Mouse (Mus musculus) MEL-GATA-1-ER (cell line): ENCODE measurements around the gene Hinfp.
"Not testable (repeated sequence)": the region's sequence is repeated elsewhere in the genome, so short reads cannot be mapped to it uniquely, and the experiment has no call there.

Experiments used
- DNase-seq: peaks from one replicate; pipeline ENCODE4 v3.0.0-alpha.2; 2012; ENCODE audit warnings: low read depth; ENCODE audit errors: extremely low read depth

Hinfp gene

DNA sequence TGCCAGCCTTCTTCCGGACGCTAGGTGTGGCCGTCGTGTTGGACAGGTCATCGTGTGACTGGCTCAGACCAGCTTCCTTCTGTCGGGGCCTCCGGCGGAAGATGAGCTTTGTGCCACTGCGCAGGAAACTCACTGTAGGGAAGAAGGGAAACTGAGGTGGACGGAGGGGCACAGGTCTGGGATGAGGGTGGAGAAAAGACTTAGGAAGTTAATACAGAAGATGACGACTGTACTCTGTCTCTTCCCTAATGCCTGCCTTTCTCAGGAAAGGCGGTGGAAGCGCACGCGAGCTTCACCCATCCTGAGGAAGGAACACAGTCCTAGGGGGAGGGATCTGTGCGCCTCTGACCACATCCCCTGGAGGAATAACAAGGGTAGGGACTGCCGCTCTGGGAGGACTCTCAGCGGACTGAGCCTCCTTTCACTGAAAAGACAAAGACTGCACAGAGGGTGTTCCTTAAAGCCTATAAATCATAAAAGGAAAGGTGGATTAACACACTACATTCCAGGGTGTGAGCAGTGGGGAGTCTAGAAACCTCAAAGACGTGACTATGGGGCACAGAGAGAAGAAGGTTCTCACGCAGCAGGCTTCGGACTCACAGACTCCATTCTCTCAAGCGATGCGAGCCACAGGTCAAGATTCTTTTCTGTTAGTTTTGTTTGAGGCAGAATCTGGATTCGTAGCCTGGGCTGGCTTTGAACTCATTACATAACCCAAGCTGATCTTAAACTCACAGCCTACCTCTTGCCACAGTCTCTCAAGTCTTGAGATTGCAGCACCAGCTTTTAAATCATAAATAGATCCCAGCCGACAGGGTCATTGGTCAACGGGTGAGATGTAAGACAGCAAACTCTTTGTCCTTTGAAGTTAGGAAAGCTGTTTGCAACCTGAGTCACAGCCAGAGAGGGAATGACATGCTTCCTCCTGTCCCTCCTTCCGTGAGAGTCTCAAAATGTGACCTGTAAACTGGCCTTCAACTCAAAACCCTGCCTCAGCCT, 6.0 kb upstream of the Hinfp start:
- no peak for DNase-seq

DNA sequence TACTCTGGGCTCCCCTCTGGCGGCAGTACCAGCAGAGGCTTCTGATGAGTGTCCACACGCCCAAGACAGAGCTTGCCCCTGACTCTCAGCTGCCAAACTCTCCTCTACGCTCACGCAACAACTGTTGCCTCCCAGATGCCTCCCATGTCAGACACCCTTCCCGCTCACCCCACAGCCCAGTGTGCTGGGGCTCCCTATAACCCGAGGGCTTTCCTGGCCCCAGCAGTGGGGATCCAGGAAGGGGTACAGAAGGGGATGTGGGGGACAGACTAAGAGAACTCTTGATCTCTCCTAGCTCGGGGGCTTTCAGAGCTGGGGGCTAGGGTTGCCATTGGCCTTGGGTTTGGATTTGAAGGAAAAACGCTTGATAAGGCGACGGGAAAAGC, 5.3 kb upstream of the Hinfp start:
- no peak for DNase-seq

DNA sequence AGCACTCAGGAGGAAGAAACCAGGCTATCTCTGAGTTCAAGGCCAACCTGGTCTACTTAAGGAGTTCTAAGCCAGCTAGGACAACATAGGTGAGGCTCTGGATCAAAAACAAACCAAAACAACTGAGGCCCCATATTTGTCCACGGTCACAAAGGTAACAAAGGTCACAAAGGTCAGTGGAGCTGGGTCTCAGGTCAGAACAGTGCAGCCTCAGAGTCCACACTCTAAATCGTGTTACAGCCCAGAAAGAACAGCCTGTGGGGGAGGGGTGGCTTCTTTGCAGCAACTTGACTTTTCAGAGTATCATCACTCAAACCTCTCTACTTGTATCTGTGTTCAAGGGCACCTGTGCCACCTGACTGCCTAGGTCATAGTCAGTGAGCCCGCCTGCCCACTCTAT, 4.3 kb upstream of the Hinfp start:
- no peak for DNase-seq

DNA sequence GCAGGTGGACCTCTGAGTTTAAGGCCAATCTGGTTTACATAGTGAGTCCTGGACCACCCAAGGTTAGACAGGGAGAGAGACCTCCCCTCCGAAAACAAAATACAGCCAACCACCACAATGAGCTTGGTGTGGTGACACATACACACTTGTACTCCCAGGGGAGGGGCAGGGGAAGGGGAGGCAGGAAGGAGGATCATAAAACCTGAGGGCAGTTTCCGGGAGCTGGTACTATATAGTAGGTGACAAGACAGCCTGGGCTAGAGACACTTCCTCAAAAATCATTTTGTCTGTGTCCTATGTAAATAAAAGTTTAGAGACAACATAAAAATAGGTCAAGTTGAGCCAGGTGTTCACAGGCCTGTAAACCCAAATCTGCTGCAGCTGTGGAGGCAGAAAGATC, 1.8 kb upstream of the Hinfp start:
- no peak for DNase-seq

DNA sequence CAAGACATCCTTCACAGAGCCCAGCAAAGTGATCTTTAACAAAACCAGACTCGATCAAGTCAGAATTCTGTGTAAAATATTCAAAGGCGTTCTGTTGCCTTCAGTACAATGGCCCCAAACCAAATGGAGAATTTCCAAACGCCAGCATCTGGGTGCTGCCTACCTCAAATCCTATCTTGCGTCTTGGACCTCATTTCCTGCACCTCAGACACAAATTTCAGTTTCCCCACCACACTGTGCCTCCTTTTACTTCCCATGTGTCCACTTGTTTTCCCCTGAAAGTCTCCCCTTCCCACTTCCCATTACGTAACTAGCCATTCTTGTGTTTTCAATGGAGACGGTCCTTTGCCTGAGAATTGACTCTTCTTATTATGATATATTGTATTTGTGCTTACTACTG, 1.1 kb upstream of the Hinfp start:
- no peak for DNase-seq

DNA sequence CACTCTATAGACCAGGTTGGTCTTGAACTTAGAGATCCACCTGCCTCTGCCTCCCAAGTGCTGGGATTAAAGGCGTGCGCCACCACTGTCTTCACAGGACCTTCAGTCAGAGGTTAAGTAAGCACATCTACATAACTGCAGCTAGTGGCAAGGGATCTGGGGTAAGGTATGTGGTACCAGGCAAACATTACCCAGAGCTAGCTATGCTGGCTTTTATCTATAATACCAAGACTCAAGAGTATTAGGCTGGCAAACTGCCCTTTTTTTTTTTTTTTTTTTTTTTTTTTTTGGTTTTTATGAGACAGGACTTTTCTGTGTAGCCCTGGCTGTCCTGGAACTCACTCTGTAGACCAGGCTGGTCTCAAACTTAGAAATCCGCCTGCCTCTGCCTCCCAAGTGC, 5.5 kb downstream of the Hinfp start:
- DNase-seq, result not testable (repeated sequence)

DNA sequence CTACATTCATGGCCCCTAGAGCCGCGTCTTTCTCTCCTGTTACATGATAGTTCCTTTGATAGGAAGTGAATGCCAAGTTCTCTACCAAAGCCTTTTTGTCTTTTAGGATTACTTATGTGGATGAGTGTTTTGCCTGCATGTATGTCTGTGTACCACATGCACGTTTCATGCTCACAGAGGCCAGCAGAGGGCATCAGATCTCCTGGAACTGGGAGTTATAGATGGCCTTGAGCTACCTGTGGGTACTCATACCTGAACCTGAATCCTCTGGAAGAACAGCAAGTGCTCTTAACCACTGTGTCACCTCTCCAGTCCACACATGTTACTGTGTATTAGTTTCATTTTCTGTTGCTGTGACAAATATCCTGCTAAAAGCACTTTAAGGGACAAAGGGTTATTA, 13.0 kb downstream of the Hinfp start:
- no peak for DNase-seq

DNA sequence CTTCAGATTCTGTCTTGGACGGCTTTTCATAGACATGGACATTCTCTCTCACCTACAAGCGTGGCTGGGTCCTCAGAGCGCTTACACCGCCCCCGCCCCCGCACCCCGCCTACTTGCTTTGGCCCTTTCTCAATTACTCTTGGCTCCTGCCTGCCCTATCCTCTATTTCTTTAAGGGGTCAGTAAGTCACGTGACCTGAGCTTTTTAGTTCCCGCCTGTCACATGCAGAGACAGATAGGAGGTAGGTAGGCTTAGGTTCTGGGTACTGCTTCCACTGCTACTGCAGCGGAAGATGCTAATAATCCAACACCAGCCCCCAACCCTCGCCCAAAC, 16.5 kb downstream of the Hinfp start:
- DNase-seq, result peak; percentile 54

DNA sequence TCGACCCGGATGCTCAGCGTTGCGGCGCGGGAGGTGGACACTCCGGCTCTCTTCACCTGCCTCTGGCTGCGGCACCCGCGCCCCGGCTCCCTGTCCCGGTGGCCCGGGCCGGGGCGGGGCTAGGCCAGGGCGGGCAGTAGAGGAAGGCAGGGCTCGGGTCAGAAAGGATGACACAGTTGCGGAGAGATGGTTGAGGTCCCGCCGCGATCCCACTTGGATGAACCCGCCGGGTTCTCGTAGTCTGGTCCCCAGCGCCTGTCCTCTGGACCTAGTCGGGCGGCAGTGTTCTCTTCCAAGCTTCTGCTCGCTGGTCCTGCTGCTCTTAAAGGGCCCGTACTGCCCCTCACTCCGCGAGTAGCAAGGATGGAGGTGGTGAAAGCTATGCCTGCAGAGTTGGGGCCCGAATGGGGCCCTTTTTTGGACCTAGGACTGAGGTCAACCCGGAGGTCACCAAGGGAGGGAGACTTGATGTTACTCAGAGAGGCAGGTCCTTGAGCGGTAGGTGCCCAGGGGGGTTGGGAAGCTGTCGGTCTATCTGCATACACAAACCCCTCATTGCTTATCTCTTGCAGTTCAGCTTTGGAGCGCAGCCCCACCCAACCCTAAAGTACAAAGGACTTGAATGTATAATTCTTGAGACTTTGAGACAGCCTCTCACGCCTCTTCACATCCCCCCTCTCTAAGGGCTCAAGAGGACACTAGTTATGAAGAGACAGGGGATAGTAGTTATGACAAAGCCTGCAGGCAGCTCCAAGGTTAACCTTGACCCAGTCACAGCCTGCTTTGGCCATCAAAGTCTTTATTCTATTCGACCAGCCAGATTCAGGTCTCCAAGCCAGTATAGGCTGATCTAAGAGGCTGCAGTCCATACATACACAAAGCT, 17.2 kb downstream of the Hinfp start, which contains the start of gene Abcg4:
Gene Abcg4, minus strand, starts transcription at position 540 of the 883 bp plus-strand sequence.
- DNase-seq, result peak; percentile 90

DNA sequence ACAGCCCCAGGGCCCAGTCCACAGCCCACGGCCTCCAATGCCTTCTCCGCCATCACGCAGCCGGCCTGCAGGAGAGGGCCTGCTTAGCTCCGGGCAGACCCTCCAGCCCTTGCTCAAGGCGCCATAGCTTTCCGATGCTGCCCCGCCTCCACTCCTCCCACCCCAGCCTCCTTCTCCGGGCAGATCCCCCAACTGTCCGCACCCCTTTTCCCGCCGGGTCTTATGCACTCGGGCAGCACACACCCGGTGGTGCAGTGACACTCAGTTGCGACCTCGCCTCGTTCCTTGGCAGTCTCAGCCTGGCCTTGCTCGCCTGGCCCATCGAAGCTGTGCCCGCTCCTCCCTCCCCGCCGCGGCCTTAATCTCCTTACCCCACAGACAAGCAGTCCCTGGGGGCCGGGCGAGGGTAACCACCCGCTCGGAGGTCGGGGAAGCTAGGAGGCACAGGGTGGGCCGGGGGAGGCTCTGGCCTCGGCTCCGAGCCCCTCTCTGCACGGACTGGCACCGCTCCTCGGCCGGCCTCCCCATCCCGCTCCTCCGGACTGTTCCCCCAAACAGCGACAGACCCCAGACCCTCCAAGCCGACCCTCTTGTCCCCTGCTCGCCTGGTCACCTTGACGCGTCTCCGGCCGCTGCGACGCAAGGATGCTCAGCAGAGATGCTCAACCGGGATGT, 17.9 kb downstream of the Hinfp start:
- no peak for DNase-seq

DNA sequence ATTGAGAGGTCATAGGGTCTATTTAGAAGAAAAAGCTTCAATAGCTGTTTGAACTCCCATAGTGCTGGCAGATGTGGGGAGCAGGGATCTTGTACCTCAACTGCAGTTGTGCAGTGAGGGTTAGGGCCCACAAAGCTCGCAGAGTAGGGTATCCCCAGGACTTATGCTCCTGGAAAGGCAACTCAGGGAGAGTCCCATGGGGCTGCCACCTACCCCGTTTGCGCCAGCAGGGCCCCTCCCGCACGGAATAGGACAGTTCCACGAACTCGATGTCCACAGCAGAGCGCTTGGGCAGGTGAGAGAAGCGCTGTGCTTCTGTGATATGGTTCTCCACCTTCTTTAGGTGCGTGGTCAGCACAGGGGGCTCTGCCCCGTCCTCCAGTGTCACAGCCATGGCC, 18.5 kb downstream of the Hinfp start:
- peak; percentile 25 for DNase-seq

DNA sequence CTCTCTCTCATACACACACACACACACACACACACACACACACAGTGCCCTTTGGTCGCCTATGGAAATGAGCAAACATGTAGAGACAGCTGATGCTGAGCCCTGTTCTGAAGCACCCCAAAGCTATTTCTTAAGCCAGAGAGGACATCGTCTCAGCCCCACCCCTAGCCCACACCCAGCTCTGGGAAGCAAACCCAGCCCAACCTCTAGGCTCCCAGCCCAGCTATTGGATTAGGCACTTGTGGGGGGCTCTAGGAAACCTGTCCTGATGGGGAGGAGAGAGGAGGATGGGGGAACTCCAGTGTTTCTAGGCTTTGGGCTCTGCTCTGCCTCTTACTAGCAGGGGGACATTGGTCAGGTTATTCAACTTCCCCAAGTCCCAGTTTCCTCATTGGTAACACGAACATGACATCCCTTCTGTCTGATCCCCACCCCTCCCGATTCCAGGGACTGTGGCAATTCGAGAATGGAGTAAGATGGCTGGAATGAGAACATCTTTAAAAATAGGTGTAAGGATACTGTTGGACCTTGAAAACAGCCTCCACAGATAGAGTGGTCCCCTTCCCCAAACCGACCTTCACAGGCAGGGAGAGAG, 19.1 kb downstream of the Hinfp start:
- DNase-seq, result peak; percentile 53

DNA sequence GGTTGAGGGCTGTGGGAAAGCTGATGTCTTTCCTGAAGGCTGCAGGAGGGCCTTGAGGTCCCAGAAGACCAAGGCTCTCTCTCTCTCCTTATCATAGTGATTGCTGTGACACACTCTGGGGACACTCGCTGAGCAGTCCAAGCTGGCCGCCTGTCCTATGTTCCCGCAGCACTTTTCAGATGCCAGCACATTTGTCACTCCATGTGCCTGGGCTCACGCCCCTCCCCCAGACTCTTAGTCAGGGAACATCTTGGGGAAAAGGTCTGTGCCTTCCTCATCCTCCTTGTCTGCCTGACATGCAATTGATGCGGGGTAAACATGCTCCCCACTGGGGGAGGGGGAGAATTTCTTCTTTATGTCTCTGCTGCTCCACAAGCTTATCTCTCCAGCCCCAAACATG, 22.3 kb downstream of the Hinfp start:
- no peak for DNase-seq

DNA sequence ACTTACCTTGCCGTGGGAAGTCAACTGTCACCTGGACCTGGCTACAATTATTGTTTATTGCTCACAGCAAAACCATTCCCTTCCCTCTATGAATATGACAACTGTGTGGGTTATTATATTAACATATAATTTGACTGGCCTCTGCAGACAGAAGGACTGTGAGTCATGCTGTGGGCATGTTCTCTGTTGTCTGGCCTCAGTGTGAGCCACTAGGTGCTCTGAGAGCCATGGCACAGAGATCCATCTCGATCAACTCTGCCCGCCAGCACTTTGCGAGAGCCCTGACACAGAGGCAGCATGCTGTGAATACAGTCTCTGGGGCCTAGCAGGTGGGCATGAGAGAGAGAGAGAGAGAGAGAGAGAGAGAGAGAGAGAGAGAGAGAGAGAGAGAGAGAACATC, 35.5 kb downstream of the Hinfp start:
- no peak for DNase-seq

DNA sequence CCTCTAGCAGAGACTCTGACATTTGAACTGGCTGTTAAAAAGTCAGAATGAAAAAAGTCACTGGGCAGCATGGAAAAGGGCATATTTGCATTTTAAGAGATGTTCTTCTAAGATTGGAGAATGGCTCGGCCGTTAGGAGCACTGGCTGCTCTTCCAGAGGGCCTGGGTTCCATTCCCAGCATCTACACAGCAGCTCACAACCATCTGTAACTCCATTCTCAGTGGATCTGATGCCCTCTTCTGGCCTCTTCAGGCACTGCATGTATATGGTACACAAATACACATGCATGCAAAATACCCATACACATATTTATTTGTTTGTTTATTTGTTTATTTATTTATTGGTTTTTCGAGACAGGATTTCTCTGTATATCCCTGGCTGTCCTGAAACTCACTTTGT, 36.4 kb downstream of the Hinfp start:
- DNase-seq, result peak; percentile 41

DNA sequence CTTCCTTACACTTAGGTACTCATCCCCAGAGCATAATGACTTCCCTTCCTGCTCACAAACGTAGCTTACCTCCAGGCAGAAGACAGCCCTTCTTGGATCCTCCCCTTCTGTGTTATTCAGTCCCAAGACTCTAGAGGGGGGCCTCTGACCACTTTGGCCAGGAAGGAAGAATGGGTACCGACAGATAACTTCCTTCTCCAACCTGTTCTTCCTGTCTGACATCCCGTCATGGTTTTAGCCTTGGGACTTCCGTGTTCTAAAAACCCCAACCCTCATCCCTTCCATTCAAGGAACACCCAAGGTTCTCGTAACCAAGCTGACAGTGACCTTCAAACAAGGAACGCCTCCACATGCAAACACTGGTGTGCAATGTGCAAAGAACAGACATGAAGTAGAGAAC, 37.0 kb downstream of the Hinfp start, which contains the start of gene Nlrx1:
Gene Nlrx1, minus strand, starts transcription at position 168 of the 400 bp plus-strand sequence.
- DNase-seq, result peak; percentile 72

DNA sequence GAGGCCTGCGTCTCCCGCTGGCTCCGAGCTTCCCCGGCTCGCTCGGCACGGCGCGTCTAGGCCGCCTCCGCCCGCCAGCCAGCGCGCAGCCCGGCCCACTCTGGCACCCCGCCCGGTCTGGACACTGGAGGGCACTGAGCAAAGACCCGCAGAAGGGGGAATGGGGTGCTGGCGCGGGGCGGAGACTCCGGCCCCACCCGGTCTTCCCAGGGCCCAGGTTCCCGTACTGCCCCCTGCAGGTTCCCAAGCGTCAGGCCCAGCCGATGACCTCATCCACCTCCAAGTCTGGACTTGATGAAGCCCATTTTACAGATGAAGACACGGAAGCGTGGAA, 37.5 kb downstream of the Hinfp start:
- peak; percentile 66 for DNase-seq

DNA sequence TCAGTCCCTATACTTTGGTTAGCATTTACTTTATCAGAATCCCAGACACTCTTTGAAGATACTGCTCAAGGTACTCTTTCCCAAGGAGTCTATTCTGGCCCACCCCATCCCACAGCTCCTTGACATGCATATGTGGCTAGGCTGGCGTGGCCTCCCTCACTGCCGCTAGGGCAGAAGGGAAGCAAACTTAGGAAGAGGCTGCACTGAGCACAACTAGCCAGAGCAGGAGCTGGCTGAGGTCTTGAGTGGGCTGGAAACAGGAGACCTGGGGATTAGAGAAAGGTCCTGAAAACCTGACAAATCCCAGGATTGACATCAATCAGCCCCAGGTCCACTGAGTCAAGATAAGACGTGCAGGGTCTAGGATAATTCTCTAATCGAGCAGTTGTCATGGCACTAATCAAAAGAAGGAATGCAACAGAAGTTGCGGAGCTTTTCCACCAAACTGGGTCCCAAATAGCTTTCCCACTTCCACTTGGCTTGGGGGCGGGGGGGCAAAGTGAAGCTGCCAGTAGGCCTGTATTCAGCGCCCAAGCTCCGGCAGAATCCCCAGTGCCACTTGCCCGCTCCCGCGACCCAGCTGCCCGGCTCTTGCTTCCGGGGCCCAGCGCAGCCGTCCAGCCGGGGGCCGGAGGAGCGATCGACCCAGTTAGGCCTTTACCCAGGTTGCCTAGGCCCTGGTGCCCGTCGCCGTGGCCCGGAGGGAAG, 38.0 kb downstream of the Hinfp start:
- no peak for DNase-seq

DNA sequence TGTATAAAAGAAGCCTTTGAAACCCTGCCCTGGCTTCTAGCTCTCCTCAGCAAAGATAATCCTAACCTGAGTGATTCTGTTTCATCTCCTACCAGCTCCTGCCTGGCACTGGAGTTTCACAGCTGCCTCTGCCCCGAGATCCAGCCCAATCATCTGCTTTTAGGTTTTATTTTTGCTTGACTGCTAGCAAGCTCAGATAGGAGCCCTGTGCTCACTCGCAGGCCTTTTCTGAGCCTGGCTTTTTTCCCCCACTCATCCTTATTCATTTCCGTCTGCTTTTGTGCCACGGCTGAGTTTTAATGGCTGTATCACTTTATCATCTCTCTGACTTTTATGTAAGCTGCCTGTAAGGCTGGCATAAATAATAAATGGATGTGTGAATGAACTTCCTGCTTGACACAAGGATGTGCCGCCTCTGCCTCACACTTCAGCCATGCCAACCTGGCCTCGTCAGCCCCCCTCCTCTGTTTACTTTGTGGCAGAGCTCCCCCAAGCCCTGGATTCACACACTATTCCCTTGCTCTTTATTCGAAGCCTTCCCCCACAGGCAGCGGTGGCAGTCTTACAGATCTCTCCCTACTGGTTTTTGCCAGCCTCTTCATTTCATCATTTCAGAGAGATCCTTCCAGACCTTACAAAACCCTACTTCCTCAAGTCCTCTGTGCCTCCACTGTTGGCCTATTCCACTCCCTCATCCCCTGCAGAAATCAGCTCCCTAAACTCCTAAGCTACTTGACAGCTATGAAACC, 38.8 kb downstream of the Hinfp start:
- no peak for DNase-seq

DNA sequence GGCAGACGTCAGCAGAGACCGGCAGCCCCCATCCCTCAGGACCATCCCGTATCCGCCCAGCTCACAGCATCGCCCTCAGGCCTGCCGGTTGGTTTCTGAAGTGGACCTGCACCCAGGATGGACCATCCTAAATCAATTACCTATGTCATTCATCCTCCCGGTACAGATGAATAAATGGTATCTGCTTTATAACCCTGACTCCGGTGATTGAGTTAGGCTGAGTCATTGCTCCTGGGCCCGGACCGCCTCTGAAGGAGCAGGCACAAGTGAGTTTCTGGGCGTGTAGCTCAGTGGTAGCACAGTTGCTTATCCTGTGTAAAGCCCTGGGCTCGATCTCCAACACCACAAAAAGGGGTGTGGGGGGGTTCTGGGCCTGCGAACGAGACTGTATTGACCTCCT, 44.1 kb downstream of the Hinfp start:
- DNase-seq, result no peak
